Mouse (Mus musculus) layer of hippocampus, adult 9-10 months (tissue): ENCODE measurements around the gene Hk1.

Source experiments
- DNase-seq: peaks from one replicate; pipeline ENCODE4 v3.0.0; 2022; ENCODE audit warnings: low spot score

Hk1 gene

DNA sequence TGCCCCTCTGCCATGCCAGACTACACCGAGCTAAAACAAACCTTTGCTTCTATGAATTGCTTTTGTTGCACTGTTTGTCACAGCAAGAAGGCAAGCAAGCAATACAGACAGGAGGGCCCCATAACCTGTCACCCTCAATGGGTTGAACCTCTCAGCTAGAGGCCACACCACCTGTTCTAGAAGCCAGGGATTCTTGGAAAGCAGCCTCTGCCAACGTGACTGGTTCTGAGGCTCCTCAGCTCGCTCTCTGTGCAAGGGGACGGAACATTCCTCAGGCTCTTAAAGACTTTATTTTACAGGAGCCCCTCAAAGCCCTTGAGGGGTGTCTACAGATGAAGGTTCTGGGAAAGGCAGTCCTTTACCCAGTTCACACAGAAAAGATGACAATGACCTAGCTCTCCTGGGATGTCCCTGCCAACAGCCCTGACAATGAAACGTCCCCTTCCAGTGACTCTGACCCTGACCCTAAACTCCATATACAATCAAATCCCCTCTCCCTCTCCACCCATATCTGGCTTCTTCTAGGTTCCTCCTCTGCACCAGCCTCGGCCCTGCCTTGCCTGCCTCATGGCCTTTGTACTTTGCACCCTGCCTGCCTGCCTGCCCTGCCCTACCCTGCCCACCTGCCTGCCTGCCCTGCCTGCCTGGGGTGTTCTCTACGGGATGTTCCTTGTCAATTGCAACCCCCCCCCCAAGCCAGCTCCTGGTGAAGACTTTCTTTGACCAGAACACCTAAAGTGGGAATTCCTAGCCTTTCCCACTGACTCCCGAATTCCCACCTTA is 158.8 kb downstream of the Hk1 start:
- DNase-seq = no peak
